Mouse (Mus musculus) MEL (cell line): Measurements from ENCODE around the gene Ado. TPM values are rescaled to one million over a fixed set of nuclear protein-coding genes. Genes with fewer than 3 reads are reported as not detected.

ENCODE experiments used
- DNase-seq: peaks from one replicate; pipeline ENCODE4 v3.0.0; 2011; ENCODE audit warnings: low read depth, low spot score
- H3K27ac ChIP-seq: 2 replicates; pipeline ENCODE4 v1.5.1; 2012; ENCODE audit warnings: low read depth, mild to moderate bottlenecking, control low read depth, low read length, moderate library complexity; ENCODE audit not compliant: control insufficient read depth
- H3K27me3 ChIP-seq, 2 experiments: fragments of 150-350 bp in 1 of 2; sonication (generic) in 1 of 2; 2 replicates each; pipeline ENCODE4 v1.6.1; 2012; ENCODE audit warnings: low read length in 2 of 2, mild to moderate bottlenecking in 2 of 2, improper control_type of control experiment in 1 of 2, moderate library complexity in 1 of 2; ENCODE audit not compliant: insufficient read depth in 2 of 2, control insufficient read depth in 1 of 2
- H3K36me3 ChIP-seq, 2 experiments: 2 replicates each; pipeline ENCODE4 v1.6.1; 2012 to 2014; ENCODE audit warnings: low read length in 2 of 2, improper control_type of control experiment in 1 of 2, inconsistent platforms in 1 of 2, mild to moderate bottlenecking in 1 of 2; ENCODE audit not compliant: insufficient read depth in 2 of 2, control insufficient read depth in 1 of 2
- H3K4me1 ChIP-seq, 2 experiments: fragments of 150-350 bp in 1 of 2; sonication (generic) in 1 of 2; 2 replicates each; pipeline ENCODE4 v1.6.1; 2012; ENCODE audit warnings: low read length in 2 of 2, improper control_type of control experiment in 1 of 2, mild to moderate bottlenecking in 1 of 2; ENCODE audit not compliant: insufficient read depth in 2 of 2, control insufficient read depth in 1 of 2
- H3K4me3 ChIP-seq, 2 experiments: fragments of 150-350 bp in 1 of 2; sonication (generic) in 1 of 2; 2 replicates each; pipeline ENCODE4 v1.5.1; 2012; ENCODE audit warnings: low read depth in 2 of 2, low read length in 2 of 2, mild to moderate bottlenecking in 2 of 2, moderate library complexity in 2 of 2, control low read depth in 1 of 2, improper control_type of control experiment in 1 of 2; ENCODE audit not compliant: control insufficient read depth in 1 of 2, insufficient read depth in 1 of 2
- H3K79me2 ChIP-seq: 2 replicates; pipeline ENCODE4 v1.6.1; 2012; ENCODE audit warnings: mild to moderate bottlenecking, low read length, moderate library complexity; ENCODE audit not compliant: control insufficient read depth, poor library complexity, insufficient read depth
- H3K9ac ChIP-seq: 2 replicates; pipeline ENCODE4 v1.6.1; 2012; ENCODE audit warnings: low read depth, mild to moderate bottlenecking, control low read depth, low read length, moderate library complexity; ENCODE audit not compliant: control insufficient read depth, poor library complexity, severe bottlenecking
- H3K9me3 ChIP-seq: fragments of 150-350 bp; sonication (generic); replicated peaks from 2 replicates; pipeline ENCODE4 v1.6.1; 2012; ENCODE audit warnings: mild to moderate bottlenecking, low read length, improper control_type of control experiment, moderate library complexity; ENCODE audit not compliant: insufficient read depth
- BHLHE40 ChIP-seq: IDR thresholded peaks from 2 replicates; pipeline ENCODE4 v1.6.1; 2012; ENCODE audit warnings: low read depth, mild to moderate bottlenecking, inconsistent platforms, low read length, improper control_type of control experiment, borderline replicate concordance
- CHD1 ChIP-seq: IDR thresholded peaks from 2 replicates; pipeline ENCODE4 v1.6.1; 2012; ENCODE audit warnings: low read depth, mild to moderate bottlenecking, inconsistent platforms, low read length, improper control_type of control experiment
- E2F4 ChIP-seq: IDR thresholded peaks from 2 replicates; pipeline ENCODE4 v1.6.1; 2011; ENCODE audit warnings: low read depth, low read length, improper control_type of control experiment, borderline replicate concordance
- ELF1 ChIP-seq: IDR thresholded peaks from 2 replicates; pipeline ENCODE4 v1.6.1; 2014; ENCODE audit warnings: low read depth, mild to moderate bottlenecking, inconsistent platforms, low read length, improper control_type of control experiment, moderate library complexity
- EP300 ChIP-seq, 2 experiments: IDR thresholded peaks; 2 replicates each; pipeline ENCODE4 v1.6.1; 2011; ENCODE audit warnings: improper control_type of control experiment in 2 of 2, low read length in 2 of 2, low read depth in 1 of 2, mild to moderate bottlenecking in 1 of 2
- ETS1 ChIP-seq: IDR thresholded peaks from 2 replicates; pipeline ENCODE4 v1.6.1; 2012; ENCODE audit warnings: low read depth, mild to moderate bottlenecking, inconsistent platforms, low read length, improper control_type of control experiment, moderate library complexity
- GABPA ChIP-seq: IDR thresholded peaks from 2 replicates; pipeline ENCODE4 v1.6.1; 2012; ENCODE audit warnings: low read depth, mild to moderate bottlenecking, inconsistent platforms, low read length, improper control_type of control experiment, moderate library complexity
- GATA1 ChIP-seq: IDR thresholded peaks from 2 replicates; pipeline ENCODE4 v1.6.1; 2011; ENCODE audit warnings: low read depth, low read length, improper control_type of control experiment
- HCFC1 ChIP-seq: IDR thresholded peaks from 2 replicates; pipeline ENCODE4 v1.6.1; 2012; ENCODE audit warnings: low read depth, mild to moderate bottlenecking, inconsistent platforms, low read length, improper control_type of control experiment, moderate library complexity
- KAT2A ChIP-seq: conservative IDR thresholded peaks from 2 replicates; pipeline ENCODE4 v1.6.1; 2012; ENCODE audit warnings: low read depth, low read length, improper control_type of control experiment, inconsistent platforms
- MEF2A ChIP-seq: IDR thresholded peaks from 2 replicates; pipeline ENCODE4 v1.6.1; 2014; ENCODE audit warnings: low read depth, mild to moderate bottlenecking, inconsistent platforms, low read length, improper control_type of control experiment; ENCODE audit not compliant: poor library complexity, insufficient replicate concordance, severe bottlenecking; ENCODE audit errors: extremely low read depth
- MXI1 ChIP-seq: IDR thresholded peaks from 2 replicates; pipeline ENCODE4 v1.6.1; 2011; ENCODE audit warnings: mild to moderate bottlenecking, low read depth, low read length, improper control_type of control experiment
- MYB ChIP-seq: IDR thresholded peaks from 2 replicates; pipeline ENCODE4 v1.6.1; 2011; ENCODE audit warnings: mild to moderate bottlenecking, low read depth, low read length, improper control_type of control experiment
- NELFE ChIP-seq: IDR thresholded peaks from 2 replicates; pipeline ENCODE4 v1.6.1; 2011; ENCODE audit warnings: low read depth, low read length, improper control_type of control experiment
- NRF1 ChIP-seq: IDR thresholded peaks from 2 replicates; pipeline ENCODE4 v1.6.1; 2014; ENCODE audit warnings: low read depth, mild to moderate bottlenecking, inconsistent platforms, low read length, improper control_type of control experiment, moderate library complexity; ENCODE audit not compliant: poor library complexity, insufficient read depth, severe bottlenecking
- POLR2A ChIP-seq, 2 experiments: IDR thresholded peaks; 2 replicates each; pipeline ENCODE4 v1.6.1; 2011 to 2012; ENCODE audit warnings: low read length in 2 of 2, mild to moderate bottlenecking in 2 of 2, control low read depth in 1 of 2, improper control_type of control experiment in 1 of 2, low read depth in 1 of 2, moderate library complexity in 1 of 2; ENCODE audit not compliant: control insufficient read depth in 1 of 2, insufficient read depth in 1 of 2, poor library complexity in 1 of 2
- POLR2AphosphoS2 ChIP-seq: IDR thresholded peaks from 2 replicates; pipeline ENCODE4 v1.6.1; 2011; ENCODE audit warnings: low read length, improper control_type of control experiment
- SIN3A ChIP-seq: IDR thresholded peaks from 2 replicates; pipeline ENCODE4 v1.6.1; 2012; ENCODE audit warnings: low read length, improper control_type of control experiment, inconsistent platforms
- SMC3 ChIP-seq: IDR thresholded peaks from 2 replicates; pipeline ENCODE4 v1.6.1; 2011; ENCODE audit warnings: low read depth, low read length, improper control_type of control experiment
- TAL1 ChIP-seq: IDR thresholded peaks from 2 replicates; pipeline ENCODE4 v1.6.1; 2012; ENCODE audit warnings: mild to moderate bottlenecking, inconsistent platforms, low read length, moderate library complexity, mixed read lengths
- TBP ChIP-seq: IDR thresholded peaks from 2 replicates; pipeline ENCODE4 v1.8.0; 2011; ENCODE audit warnings: low read depth, low read length, improper control_type of control experiment
- TCF12 ChIP-seq: IDR thresholded peaks from 2 replicates; pipeline ENCODE4 v1.6.1; 2014; ENCODE audit warnings: low read depth, mild to moderate bottlenecking, inconsistent platforms, low read length, improper control_type of control experiment, moderate library complexity
- UBTF ChIP-seq: IDR thresholded peaks from 2 replicates; pipeline ENCODE4 v1.6.1; 2012; ENCODE audit warnings: low read depth, mild to moderate bottlenecking, inconsistent platforms, low read length, improper control_type of control experiment, moderate library complexity, borderline replicate concordance; ENCODE audit not compliant: insufficient read depth
- ZC3H11A ChIP-seq: IDR thresholded peaks from 2 replicates; pipeline ENCODE4 v1.6.1; 2012; ENCODE audit warnings: low read depth, mild to moderate bottlenecking, inconsistent platforms, low read length, improper control_type of control experiment
- ZKSCAN1 ChIP-seq: IDR thresholded peaks from 2 replicates; pipeline ENCODE4 v1.6.1; 2012; ENCODE audit warnings: low read depth, mild to moderate bottlenecking, inconsistent platforms, low read length, improper control_type of control experiment, moderate library complexity
- ZMIZ1 ChIP-seq: IDR thresholded peaks from 2 replicates; pipeline ENCODE4 v1.6.1; 2012; ENCODE audit warnings: low read depth, mild to moderate bottlenecking, inconsistent platforms, low read length, improper control_type of control experiment, moderate library complexity
- polyA plus RNA-seq, 2 experiments: library from polyadenylated mRNA; stranded (reverse) in 1 of 2; unstranded in 1 of 2; fragments of >175 nt in 1 of 2; fragments of >200 nt in 1 of 2; gene quantifications; 2 replicates each; pipeline versions ENCODE4 v1.2.1 to v1.2.4; 2012; ENCODE audit warnings: low replicate concordance in 2 of 2, low read depth in 1 of 2; ENCODE audit not compliant: insufficient read length in 2 of 2, insufficient read depth in 1 of 2, missing spikeins in 1 of 2
- total RNA-seq: library from RNA; depleted of rRNA; stranded (reverse); fragments of 300-350 nt; gene quantifications from 2 replicates; pipeline ENCODE4 v1.2.3, GENCODE M21; 2012

Gene Ado
- total and polyA plus RNA-seq, 3 experiments = 16.9 to 86.9 (median 19.3) TPM

DNA sequence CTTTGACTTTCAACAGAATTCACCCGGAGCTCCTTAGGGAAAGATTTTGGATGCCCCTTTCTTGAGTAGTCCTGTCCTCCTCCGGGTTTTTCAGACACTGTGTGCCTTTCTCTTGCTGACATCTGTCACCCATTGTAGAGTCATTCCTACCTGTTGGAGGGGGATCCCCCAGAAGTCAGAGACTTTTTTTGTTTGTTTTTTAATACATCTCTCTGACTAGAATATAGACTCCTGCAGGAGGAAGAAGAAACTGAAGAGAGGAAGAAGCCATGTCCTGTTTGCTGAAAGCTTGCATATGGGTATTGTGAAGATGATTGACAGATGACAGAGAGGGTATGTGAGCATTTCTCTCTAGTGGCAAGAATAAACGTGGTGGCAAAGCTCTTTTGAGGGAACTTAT lies 43.5 kb downstream of the Ado start:
- DNase-seq = no peak
- H3K4me1 ChIP-seq = no peaks in the 10 kb centered on the region
- no peaks in the 10 kb centered on the region for H3K36me3 ChIP-seq
- no peaks in the 10 kb centered on the region for H3K27me3 ChIP-seq
- H3K9me3 ChIP-seq = no peaks in the 10 kb centered on the region
- no peak overlapping the region for H3K27ac ChIP-seq
- TF ChIP-seq TBP (no peak), UBTF (no peak), MYB (no peak), KAT2A (no peak), POLR2AphosphoS2 (no peak), NRF1 (no peak), ELF1 (no peak), ZC3H11A (no peak), GATA1 (no peak), SMC3 (no peak), E2F4 (no peak)
- no peaks in the 10 kb centered on the region for H3K79me2 ChIP-seq
- H3K9ac ChIP-seq = no peak overlapping the region
- no peak overlapping the region for H3K4me3 ChIP-seq

DNA sequence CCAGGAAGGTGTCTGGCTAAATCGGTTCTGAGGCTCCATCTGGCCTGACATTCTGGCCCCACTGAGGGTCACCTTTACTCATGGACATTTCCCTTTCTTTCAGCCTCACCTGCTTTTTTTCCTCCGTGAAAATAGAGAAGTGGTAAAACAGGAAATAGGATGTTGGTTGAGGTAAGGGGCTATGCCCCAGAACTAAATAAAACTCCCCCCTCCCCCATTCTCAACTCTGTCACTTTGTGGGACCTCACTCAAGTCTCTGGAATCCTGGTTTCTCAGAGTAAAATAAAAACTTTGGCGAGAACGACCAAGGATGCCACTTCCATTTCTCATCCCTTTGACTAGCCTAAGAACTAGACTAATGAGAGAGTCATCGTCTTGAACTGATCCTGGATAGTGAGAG lies 44.7 kb downstream of the Ado start:
- no peak for DNase-seq
- no peak overlapping the region for H3K27ac ChIP-seq
- TF ChIP-seq HCFC1 (no peak), POLR2AphosphoS2 (no peak), ETS1 (no peak), CHD1 (no peak), NELFE (no peak), MXI1 (no peak), SMC3 (no peak), GABPA (no peak), MYB (no peak), TCF12 (no peak), BHLHE40 (no peak), TAL1 (no peak), ZKSCAN1 (no peak), E2F4 (no peak), EP300 (IDR thresholded peaks at IDR 0.05; ENCODE audit: low read depth in 1 of 2, low read length in 2 of 2) (no peak), SIN3A (no peak), POLR2A (IDR thresholded peaks at IDR 0.05; ENCODE audit: control insufficient read depth in 1 of 2, insufficient read depth in 1 of 2, low read depth in 1 of 2, low read length in 2 of 2, poor library complexity in 1 of 2) (no peak), ZMIZ1 (no peak), MEF2A (no peak), ELF1 (no peak)
- no peaks in the 10 kb centered on the region for H3K27me3 ChIP-seq
- no peaks in the 10 kb centered on the region for H3K4me1 ChIP-seq
- no peaks in the 10 kb centered on the region for H3K79me2 ChIP-seq
- H3K36me3 ChIP-seq = no peaks in the 10 kb centered on the region
- H3K4me3 ChIP-seq = no peak overlapping the region
- H3K9me3 ChIP-seq = no peaks in the 10 kb centered on the region
- H3K9ac ChIP-seq = no peak overlapping the region
